ENCODE assay signal across 20 mouse cellular contexts in the genomic region with DNA sequence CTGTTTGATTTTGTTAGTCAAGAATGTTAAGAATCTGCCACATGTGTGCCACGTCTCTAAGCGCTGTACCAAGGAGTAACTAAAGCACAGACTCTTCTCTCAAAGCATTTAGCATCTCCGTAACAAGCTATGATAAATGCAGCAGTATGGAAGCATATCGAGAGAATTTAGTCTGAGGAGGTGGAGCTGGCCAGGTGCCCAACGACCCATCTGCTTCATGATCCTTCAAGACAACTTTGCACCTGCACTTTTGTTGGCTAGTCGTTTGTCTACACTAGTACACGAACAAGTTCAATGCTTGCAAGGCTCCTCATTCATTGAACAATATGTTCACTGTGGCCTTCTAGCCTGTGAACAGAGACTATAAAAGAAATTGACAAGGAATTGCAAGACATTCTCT.
DNase-seq lines count a peak whose midpoint lies in the region; ATAC-seq and TF ChIP-seq lines count a peak whose summit lies in the region.
"Had no signal": no experiment of that assay in that cellular context is flagged by ENCODE, and none has a peak within 500 bp of the region (broad histone marks: within the 10 kb centered on the region; RNA-seq: fewer than 3 reads in every experiment).

No protein-coding gene starts in this region.

- peak; percentile 17 for DNase-seq in layer of hippocampus, adult 11-12 months (ENCODE audit: low spot score)
- DNase-seq in layer of hippocampus, postnatal 10 days (ENCODE audit: low spot score in 2 of 2), result no peak
- peak; percentile 37 for DNase-seq in brain, embryonic 14.5 days (ENCODE audit: low read depth)
- peak; percentile 6 to 7 for DNase-seq in frontal cortex, postnatal 14 days (ENCODE audit: low spot score in 2 of 2)
- peak; percentile 34 for DNase-seq in left cerebral cortex, postnatal 4 days
- DNase-seq in spleen, adult 18-20 months, result no peak
- DNase-seq: cerebellum, adult 9-10 months; forebrain, postnatal 0 days; gastrocnemius, postnatal 25 days; lung, adult 18-20 months; lung, postnatal 14 days; midbrain, embryonic 14.5 days; thymus, adult 18-20 months had no signal

- 56% methylated on average over 7 of the region's 7 CpGs for WGBS in forebrain, embryonic 15.5 days
- WGBS in heart, embryonic 12.5 days, result 72% methylated on average over 7 of the region's 7 CpGs

- no peaks in the 10 kb centered on the region for H3K9me3 ChIP-seq in forebrain, embryonic 15.5 days
- H3K9me3 ChIP-seq in heart, embryonic 12.5 days (replicated peaks), result no peaks in the 10 kb centered on the region
- H3K9me3 ChIP-seq: intestine, embryonic 15.5 days; kidney, embryonic 15.5 days; megakaryocyte, embryonic 14.5 days; stomach, embryonic 15.5 days had no signal

- no peak for TF ChIP-seq CTCF in brain, embryonic 14.5 days (IDR thresholded peaks at IDR 0.05; ENCODE audit: borderline replicate concordance, extremely low read depth, insufficient read depth, insufficient read length)

- H3K9ac ChIP-seq in forebrain, embryonic 15.5 days (replicated peaks), result no peak overlapping the region
- no peak overlapping the region for H3K9ac ChIP-seq in heart, embryonic 12.5 days
- H3K9ac ChIP-seq: forebrain, postnatal 0 days; intestine, embryonic 15.5 days; kidney, embryonic 15.5 days; stomach, embryonic 15.5 days had no signal

- H3K36me3 ChIP-seq in forebrain, embryonic 15.5 days, result no peaks in the 10 kb centered on the region
- no peaks in the 10 kb centered on the region for H3K36me3 ChIP-seq in heart, embryonic 12.5 days
- H3K36me3 ChIP-seq: intestine, embryonic 15.5 days; kidney, embryonic 15.5 days; stomach, embryonic 15.5 days had no signal

- no peak overlapping the region for H3K4me3 ChIP-seq in forebrain, embryonic 15.5 days
- no peak overlapping the region for H3K4me3 ChIP-seq in heart, embryonic 12.5 days
- H3K4me3 ChIP-seq: intestine, embryonic 15.5 days; kidney, embryonic 15.5 days; megakaryocyte, embryonic 14.5 days; stomach, embryonic 15.5 days had no signal

- H3K27me3 ChIP-seq in forebrain, embryonic 15.5 days, result no peaks in the 10 kb centered on the region
- no peaks in the 10 kb centered on the region for H3K27me3 ChIP-seq in heart, embryonic 12.5 days (replicated peaks)
- H3K27me3 ChIP-seq: intestine, embryonic 15.5 days; kidney, embryonic 15.5 days; megakaryocyte, embryonic 14.5 days; stomach, embryonic 15.5 days had no signal

- no peak overlapping the region for H3K4me2 ChIP-seq in forebrain, embryonic 15.5 days (replicated peaks)
- H3K4me2 ChIP-seq in heart, embryonic 12.5 days, result no peak overlapping the region
- H3K4me2 ChIP-seq: intestine, embryonic 15.5 days; kidney, embryonic 15.5 days; liver, embryonic 11.5 days; stomach, embryonic 15.5 days had no signal

- no peak for ATAC-seq in forebrain, embryonic 15.5 days (replicated peaks)
- ATAC-seq in heart, embryonic 12.5 days (ENCODE audit: insufficient number of reproducible peaks, low FRiP score), result no peak
- ATAC-seq: forebrain, postnatal 0 days; intestine, embryonic 15.5 days had no signal

- intact Hi-C loops in left cerebral cortex, postnatal 4 days (cut with DNase I), result no loop called here

- H3K4me1 ChIP-seq in forebrain, embryonic 15.5 days, result no peaks in the 10 kb centered on the region
- H3K4me1 ChIP-seq in heart, embryonic 12.5 days (replicated peaks), result no peaks in the 10 kb centered on the region
- H3K4me1 ChIP-seq: intestine, embryonic 15.5 days; kidney, embryonic 15.5 days; megakaryocyte, embryonic 14.5 days; stomach, embryonic 15.5 days had no signal

- no peak overlapping the region for H3K27ac ChIP-seq in forebrain, embryonic 15.5 days (replicated peaks)
- H3K27ac ChIP-seq in heart, embryonic 12.5 days (ENCODE audit: poor library complexity, severe bottlenecking), result no peak overlapping the region
- H3K27ac ChIP-seq: intestine, embryonic 15.5 days; kidney, embryonic 15.5 days; stomach, embryonic 15.5 days had no signal

- TF ChIP-seq POLR2A in brain, embryonic 14.5 days (IDR thresholded peaks at IDR 0.05; ENCODE audit: borderline replicate concordance, extremely low read depth, insufficient read depth, insufficient read length, poor library complexity, severe bottlenecking), result no peak

Comparison
In these comparisons a context has a peak if more than half of its experiments do, and no peak if none do; other contexts are left out.
1. DNase-seq: peak in layer of hippocampus, adult 11-12 months (single experiment), brain, embryonic 14.5 days (single experiment), frontal cortex, postnatal 14 days (2 of 2) and left cerebral cortex, postnatal 4 days (single experiment); none in layer of hippocampus, postnatal 10 days (0 of 2) and spleen, adult 18-20 months (0 of 2).